Mouse (Mus musculus) embryonic facial prominence, embryonic 14.5 days (tissue): ENCODE measurements around the gene Mink1. TPM values are rescaled to one million over a fixed set of nuclear protein-coding genes. Genes with fewer than 3 reads are reported as not detected.
"Not testable (repeated sequence)": the region's sequence is repeated elsewhere in the genome, so short reads cannot be mapped to it uniquely, and the experiment has no call there.

Experiments
- ATAC-seq: fragments of 200-750 bp; cut with Nextera tagmentation; 2 replicates; pipeline ENCODE4 v1.8.0; 2017; ENCODE audit warnings: low read depth, moderate number of reproducible peaks, moderate TSS enrichment
- DNase-seq: peaks from one replicate; pipeline ENCODE4 v3.0.0-alpha.2; 2015; ENCODE audit warnings: low spot score
- H3K27ac ChIP-seq: fragments of 300-500 bp; sonication (generic); replicated peaks from 2 replicates; pipeline ENCODE4 v1.5.1; 2014; ENCODE audit warnings: low read depth, mild to moderate bottlenecking, low read length, moderate library complexity
- H3K27me3 ChIP-seq: fragments of 300-500 bp; sonication (generic); replicated peaks from 2 replicates; pipeline ENCODE4 v1.6.1; 2014; ENCODE audit warnings: low read length; ENCODE audit not compliant: control insufficient read depth, insufficient read depth
- H3K36me3 ChIP-seq: fragments of 300-500 bp; sonication (generic); 2 replicates; pipeline ENCODE4 v1.6.1; 2014; ENCODE audit warnings: low read length, mixed read lengths; ENCODE audit not compliant: control insufficient read depth, insufficient read depth
- H3K4me1 ChIP-seq: fragments of 300-500 bp; sonication (generic); 2 replicates; pipeline ENCODE4 v1.6.1; 2014; ENCODE audit warnings: antibody characterized with exemption, low read length; ENCODE audit not compliant: control insufficient read depth, insufficient read depth
- H3K4me2 ChIP-seq: fragments of 300-500 bp; sonication (generic); 2 replicates; pipeline ENCODE4 v1.6.1; 2014; ENCODE audit warnings: low read depth, mild to moderate bottlenecking, low read length, moderate library complexity, mixed read lengths
- H3K4me3 ChIP-seq: fragments of 300-500 bp; sonication (generic); 2 replicates; pipeline ENCODE4 v1.5.1; 2014; ENCODE audit warnings: low read depth, mild to moderate bottlenecking, low read length
- H3K9ac ChIP-seq: fragments of 300-500 bp; sonication (generic); 2 replicates; pipeline ENCODE4 v1.6.1; 2014; ENCODE audit warnings: low read depth, mild to moderate bottlenecking, low read length, moderate library complexity, mixed read lengths
- H3K9me3 ChIP-seq: fragments of 300-500 bp; sonication (generic); 2 replicates; pipeline ENCODE4 v1.6.1; 2016; ENCODE audit warnings: low read length; ENCODE audit not compliant: control insufficient read depth
- WGBS: fragments of 180-500 bp; shearing (Covaris S2); extraction: QIAGEN DNeasy Blood & Tissue Kit; methylation state at CpG from one replicate; pipeline ENCODE4 v1.1.7; 2014; 5-methylcytosine and 5-hydroxymethylcytosine counted together
- polyA plus RNA-seq: library from polyadenylated mRNA; unstranded; fragments of >200 nt; fragmentation: Nextera tagmentation; extraction: Ambion mirVana; gene quantifications from 2 replicates; pipeline ENCODE4 v1.2.1, GENCODE M21; 2014

Gene Mink1
- polyA plus RNA-seq, 1 experiment from 2014 or later: 18.3 TPM

DNA sequence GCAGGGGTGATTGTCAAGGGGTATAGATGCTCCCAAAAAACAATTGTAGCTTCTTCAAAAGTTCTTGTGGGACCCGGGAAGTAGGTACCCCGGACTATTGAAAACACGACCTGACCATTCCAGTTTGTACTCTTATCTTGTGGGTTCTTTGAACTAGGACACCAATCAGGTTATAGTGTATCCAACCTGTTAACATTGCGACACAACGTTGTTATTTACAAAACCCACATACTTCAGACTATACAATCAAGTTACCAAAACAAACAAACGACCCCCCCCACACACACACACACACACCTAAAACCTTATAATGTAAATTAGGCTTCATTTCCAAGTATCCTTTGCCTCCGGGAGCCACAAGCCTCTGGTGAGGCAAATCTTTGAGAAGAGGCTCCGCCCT, 37.9 kb upstream of the Mink1 start:
- no peaks in the 10 kb centered on the region for H3K9me3 ChIP-seq
- H3K4me1 ChIP-seq: peaks cover 12% of the 10 kb centered on the region
- 8% methylated on average over 8 of the region's 8 CpGs for WGBS
- peak overlapping the region; percentile 79 for H3K4me2 ChIP-seq
- H3K27ac ChIP-seq: no peak overlapping the region
- H3K27me3 ChIP-seq: no peaks in the 10 kb centered on the region
- peak overlapping the region; percentile 56; the same call in 1 of the 2 replicates for H3K9ac ChIP-seq
- ATAC-seq (peak; percentile 10; the same call in 1 of the 2 replicates), DNase-seq (no peak)
- H3K36me3 ChIP-seq: peaks cover 35% of the 10 kb centered on the region
- H3K4me3 ChIP-seq: peak overlapping the region; percentile 71

DNA sequence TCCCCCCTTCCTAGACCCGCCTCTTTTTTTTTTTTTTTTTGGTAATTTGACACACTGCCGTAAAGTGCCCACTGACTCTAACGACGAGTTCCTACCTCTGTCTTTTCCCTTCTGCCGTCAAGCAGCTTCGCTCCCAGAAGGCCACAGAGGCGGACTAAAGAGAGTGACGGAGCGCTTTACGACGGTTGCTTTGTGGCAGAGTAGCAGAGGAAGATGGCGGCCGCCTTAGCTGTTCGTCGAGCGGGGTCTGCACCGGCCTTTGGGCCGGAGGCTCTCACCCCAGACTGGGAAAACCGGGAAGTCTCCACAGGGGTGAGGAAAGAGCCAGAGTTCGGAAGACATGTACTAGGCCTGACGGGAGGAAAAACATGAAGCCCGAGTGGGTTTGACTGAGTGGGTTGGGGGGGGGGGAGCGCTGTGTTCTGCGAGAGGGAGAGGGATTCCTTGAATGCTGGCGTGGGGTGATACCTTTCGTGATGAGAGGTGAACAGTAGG, 37.5 kb upstream of the Mink1 start, which contains the start of gene Psmb6:
Gene Psmb6, plus strand, starts transcription at position 184 of the 495 bp plus-strand sequence.
- peak; percentile 99 for DNase-seq
- H3K27ac ChIP-seq: peak within 1 kb of the TSS; percentile 36; the same call in 1 of the 2 replicates

DNA sequence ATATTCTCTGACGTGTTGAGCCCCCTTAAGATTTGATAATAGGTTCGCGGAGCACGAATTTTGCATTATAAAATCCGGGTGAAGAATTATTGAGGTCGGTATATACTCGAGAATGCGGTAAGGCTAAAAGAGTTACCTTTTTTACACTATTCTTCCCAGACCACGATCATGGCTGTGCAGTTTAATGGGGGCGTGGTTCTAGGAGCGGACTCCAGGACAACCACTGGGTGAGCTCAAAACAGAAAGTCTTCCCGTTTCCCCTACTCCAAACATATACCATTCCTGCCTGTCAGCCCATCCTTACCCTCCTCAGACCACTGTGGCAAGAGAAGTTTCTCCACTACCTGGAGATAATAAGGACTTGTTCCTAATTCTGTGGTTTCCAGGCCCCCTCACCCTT, 37.0 kb upstream of the Mink1 start:
- Histone ChIP-seq H3K4me3 (peak overlapping the region; percentile 71), H3K4me2 (peak overlapping the region; percentile 79), H3K27ac (peak overlapping the region; percentile 36; the same call in 1 of the 2 replicates), H3K27me3 (no peaks in the 10 kb centered on the region), H3K4me1 (peaks cover 6% of the 10 kb centered on the region), H3K36me3 (peaks cover 35% of the 10 kb centered on the region), H3K9me3 (no peaks in the 10 kb centered on the region), H3K9ac (peak overlapping the region; percentile 78)
- 3% methylated on average over 12 of the region's 12 CpGs for WGBS
- ATAC-seq (0 out of 2 replicates have a peak, but pooled peaks have one; percentile 26), DNase-seq (no peak)

More for the DNA sequence above, 37.5 kb upstream of the Mink1 start, which contains the start of gene Psmb6:
- peaks cover 35% of the 10 kb centered on the region for H3K36me3 ChIP-seq
- H3K4me3 ChIP-seq: peak within 1 kb of the TSS; percentile 71
- ATAC-seq: peak; percentile 96
- no peaks in the 10 kb centered on the region for H3K9me3 ChIP-seq
- peak within 1 kb of the TSS; percentile 78 for H3K9ac ChIP-seq
- H3K4me2 ChIP-seq: peak within 1 kb of the TSS; percentile 79
- under 1% methylated on average over 24 of the region's 26 CpGs for WGBS
- H3K27me3 ChIP-seq: no peaks in the 10 kb centered on the region
- H3K4me1 ChIP-seq: peaks cover 8% of the 10 kb centered on the region

DNA sequence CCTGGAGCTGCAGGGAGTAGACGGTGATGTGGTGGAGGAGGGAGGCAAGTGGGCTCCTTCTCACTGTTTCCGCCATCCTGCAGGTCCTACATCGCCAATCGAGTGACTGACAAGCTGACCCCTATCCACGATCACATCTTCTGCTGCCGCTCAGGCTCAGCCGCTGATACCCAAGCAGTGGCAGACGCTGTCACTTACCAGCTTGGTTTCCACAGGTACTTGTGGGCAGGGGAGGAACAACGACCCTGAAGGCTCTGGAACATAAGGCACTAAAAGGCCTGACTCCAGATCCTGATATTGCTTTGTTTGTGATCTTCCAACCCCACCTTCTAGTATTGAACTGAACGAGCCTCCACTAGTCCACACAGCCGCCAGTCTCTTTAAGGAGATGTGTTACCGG, 36.5 kb upstream of the Mink1 start:
- H3K4me2 ChIP-seq: peak overlapping the region; percentile 79
- peak overlapping the region; percentile 78 for H3K9ac ChIP-seq
- H3K4me3 ChIP-seq: peak overlapping the region; percentile 71
- DNase-seq: no peak
- peaks cover 35% of the 10 kb centered on the region for H3K36me3 ChIP-seq
- peaks cover 6% of the 10 kb centered on the region for H3K4me1 ChIP-seq
- no peak for ATAC-seq
- H3K27ac ChIP-seq: no peak overlapping the region
- WGBS: 87% methylated on average over 12 of the region's 12 CpGs
- no peaks in the 10 kb centered on the region for H3K9me3 ChIP-seq
- no peaks in the 10 kb centered on the region for H3K27me3 ChIP-seq

DNA sequence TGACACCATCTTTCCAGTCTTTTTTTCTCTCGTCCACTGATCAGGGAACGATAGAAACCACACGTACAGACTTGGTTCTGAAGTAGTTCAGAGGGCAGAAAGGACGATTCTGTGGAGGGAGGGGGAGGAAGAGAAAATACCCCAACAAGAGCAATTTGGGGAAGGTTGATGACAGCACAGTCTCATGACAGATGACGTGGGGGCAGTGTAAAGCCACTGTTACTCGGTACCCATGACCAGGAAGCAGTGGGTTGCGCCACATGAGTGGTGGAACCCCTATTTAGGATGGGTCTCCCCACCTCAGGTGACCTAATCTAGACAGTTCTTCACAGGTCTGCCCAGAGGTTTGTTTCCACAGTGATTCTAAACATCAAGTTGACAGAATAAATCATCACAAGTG, 34.1 kb upstream of the Mink1 start:
- Histone ChIP-seq H3K9ac (no peak overlapping the region), H3K4me3 (no peak overlapping the region), H3K9me3 (no peaks in the 10 kb centered on the region), H3K4me1 (peaks cover 6% of the 10 kb centered on the region), H3K27ac (no peak overlapping the region), H3K4me2 (no peak overlapping the region), H3K36me3 (peaks cover 35% of the 10 kb centered on the region), H3K27me3 (no peaks in the 10 kb centered on the region)
- DNase-seq (no peak), ATAC-seq (no peak)
- WGBS: 87% methylated on average over 7 of the region's 7 CpGs

DNA sequence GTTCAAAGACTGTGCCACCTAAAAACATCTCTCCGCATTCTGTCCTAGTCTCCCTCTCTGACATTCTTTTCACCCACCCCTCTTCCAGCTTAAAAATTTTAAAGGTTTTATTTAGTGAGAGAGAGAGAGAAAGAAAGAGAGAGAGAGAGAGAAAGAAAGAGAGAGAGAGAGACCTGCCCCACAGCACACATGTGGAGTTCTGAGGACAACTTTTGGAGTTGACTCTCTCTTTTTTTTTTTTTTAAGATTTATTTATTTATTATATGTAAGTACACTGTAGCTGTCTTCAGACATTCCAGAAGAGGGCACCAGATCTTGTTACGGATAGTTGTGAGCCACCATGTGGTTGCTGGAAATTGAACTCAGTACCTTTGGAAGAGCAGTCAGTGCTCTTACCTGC, 31.6 kb upstream of the Mink1 start:
- not testable (repeated sequence) for H3K27me3 ChIP-seq, H3K9ac ChIP-seq, H3K9me3 ChIP-seq, DNase-seq, H3K27ac ChIP-seq, ATAC-seq, H3K4me2 ChIP-seq, H3K4me3 ChIP-seq, H3K4me1 ChIP-seq
- H3K36me3 ChIP-seq: peaks cover 35% of the 10 kb centered on the region
- 95% methylated on average over 1 of the region's 2 CpGs for WGBS

DNA sequence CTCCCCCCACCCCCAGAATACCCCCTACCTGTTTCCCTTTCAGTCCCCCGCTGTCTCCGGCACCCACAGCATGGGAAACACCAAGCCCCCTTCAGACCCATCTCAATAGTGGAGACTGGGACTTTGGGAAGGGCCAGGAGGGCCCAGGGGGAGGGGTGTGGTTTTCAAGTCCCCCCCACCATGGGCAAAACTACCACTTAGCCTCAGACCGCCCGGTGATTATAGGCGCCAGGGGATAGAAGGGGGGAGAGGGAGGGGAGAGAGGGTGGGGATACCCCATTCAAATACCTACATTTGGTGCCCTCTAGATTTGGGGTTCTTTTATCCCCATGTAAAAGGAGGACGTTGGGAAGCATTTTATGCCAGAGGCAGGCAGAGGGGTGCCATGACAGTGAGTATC, 29.8 kb upstream of the Mink1 start, which contains the start of gene Gm40193:
Gene Gm40193, minus strand, starts transcription at position 101 of the 400 bp plus-strand sequence.
- 78% methylated on average over 6 of the region's 6 CpGs for WGBS
- no peaks in the 10 kb centered on the region for H3K4me1 ChIP-seq
- H3K4me3 ChIP-seq: no peak within 1 kb of the TSS

DNA sequence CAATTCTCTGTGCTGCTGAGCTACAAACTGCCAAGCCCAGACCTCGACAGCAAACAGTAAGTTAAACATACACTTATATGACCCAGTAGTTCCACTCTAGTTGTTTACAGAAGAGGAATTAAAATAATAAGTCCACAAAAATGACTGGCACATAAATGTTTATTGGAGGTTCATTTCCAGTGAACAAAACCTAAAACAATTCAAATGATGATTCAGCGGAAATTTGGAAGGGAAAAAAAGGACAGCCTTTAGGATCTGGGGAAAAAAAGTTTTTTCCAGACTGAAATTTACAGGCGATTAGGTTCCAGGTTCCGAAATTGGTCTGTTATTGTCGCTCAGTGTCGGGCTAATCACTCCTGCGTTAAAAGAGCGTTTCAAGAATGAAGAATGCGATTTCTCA, 23.3 kb upstream of the Mink1 start:
- DNase-seq (no peak), ATAC-seq (no peak)
- Histone ChIP-seq H3K27me3 (no peaks in the 10 kb centered on the region), H3K4me3 (peak overlapping the region; percentile 65), H3K36me3 (no peaks in the 10 kb centered on the region), H3K4me2 (peak overlapping the region; percentile 83), H3K4me1 (no peaks in the 10 kb centered on the region), H3K9ac (peak overlapping the region; percentile 71), H3K9me3 (no peaks in the 10 kb centered on the region), H3K27ac (no peak overlapping the region)
- 17% methylated on average over 9 of the region's 9 CpGs for whole genome bisulfite sequencing

More for the DNA sequence above, 29.8 kb upstream of the Mink1 start, which contains the start of gene Gm40193:
- no peaks in the 10 kb centered on the region for H3K9me3 ChIP-seq
- no peaks in the 10 kb centered on the region for H3K27me3 ChIP-seq
- H3K9ac ChIP-seq: no peak within 1 kb of the TSS
- no peak for ATAC-seq
- DNase-seq: no peak
- no peak within 1 kb of the TSS for H3K27ac ChIP-seq
- H3K36me3 ChIP-seq: peaks cover 19% of the 10 kb centered on the region
- no peak within 1 kb of the TSS for H3K4me2 ChIP-seq
